Mouse (Mus musculus) bone marrow, adult 2 months (tissue): ENCODE measurements around the gene Sema3g.

Source experiments
- CTCF ChIP-seq: fragments of 200-500 bp; IDR thresholded peaks from 2 replicates; pipeline ENCODE4 v1.5.1; 2011; ENCODE audit warnings: low read length, control low read depth; ENCODE audit not compliant: control insufficient read depth, insufficient read depth
- POLR2A ChIP-seq: fragments of 200-500 bp; IDR thresholded peaks from 2 replicates; pipeline ENCODE4 v1.6.1; 2011; ENCODE audit warnings: low read depth, mild to moderate bottlenecking, control low read depth, low read length, borderline replicate concordance; ENCODE audit not compliant: control insufficient read depth

DNA sequence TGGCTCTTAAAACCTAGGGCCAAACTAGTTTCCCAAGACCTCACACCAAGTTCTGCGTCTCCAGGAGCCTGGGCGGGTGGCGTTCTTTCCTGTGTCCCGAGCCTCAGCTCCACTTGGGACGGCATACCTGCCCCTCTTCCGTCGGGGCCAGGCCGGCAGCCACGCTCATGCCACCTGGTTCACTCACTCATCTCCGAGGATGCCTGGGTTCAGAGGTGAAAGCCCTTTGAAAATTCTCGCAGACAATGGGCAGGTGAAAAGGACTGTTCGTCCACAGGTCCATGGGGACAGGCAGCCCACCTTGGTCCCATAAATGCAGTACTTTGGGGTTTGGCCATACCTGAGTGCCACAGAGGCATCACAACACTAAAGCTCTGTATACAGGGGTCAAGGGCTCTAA lies 33.5 kb upstream of the Sema3g start:
- TF ChIP-seq CTCF, result no peak
- no peak for TF ChIP-seq POLR2A
